Mouse (Mus musculus) lung, postnatal 4 days (tissue): ENCODE data around the gene Htr1d.

Experiments used
- DNase-seq, 2 experiments: peaks; one replicate each; pipeline ENCODE4 v3.0.0; 2021

Gene Htr1d

DNA sequence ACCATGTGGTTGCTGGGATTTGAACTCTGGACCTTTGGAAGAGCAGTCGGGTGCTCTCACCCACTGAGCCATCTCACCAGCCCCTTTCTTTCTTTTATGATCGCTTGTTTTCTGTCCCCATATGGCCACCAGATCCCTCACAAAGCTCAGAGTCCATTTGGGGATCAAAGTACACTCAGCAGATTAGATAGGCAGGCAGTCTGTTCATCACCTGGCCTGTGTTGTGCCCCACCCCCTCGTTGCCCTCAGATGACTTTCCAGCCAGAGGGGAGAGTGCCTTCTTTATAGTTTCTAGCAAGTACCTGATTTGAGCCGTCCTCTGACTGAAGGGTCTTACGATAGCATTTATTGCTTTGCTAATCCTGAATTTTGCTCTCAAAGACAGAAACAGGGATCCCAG is 29.5 kb downstream of the Htr1d start:
- no peak for DNase-seq

DNA sequence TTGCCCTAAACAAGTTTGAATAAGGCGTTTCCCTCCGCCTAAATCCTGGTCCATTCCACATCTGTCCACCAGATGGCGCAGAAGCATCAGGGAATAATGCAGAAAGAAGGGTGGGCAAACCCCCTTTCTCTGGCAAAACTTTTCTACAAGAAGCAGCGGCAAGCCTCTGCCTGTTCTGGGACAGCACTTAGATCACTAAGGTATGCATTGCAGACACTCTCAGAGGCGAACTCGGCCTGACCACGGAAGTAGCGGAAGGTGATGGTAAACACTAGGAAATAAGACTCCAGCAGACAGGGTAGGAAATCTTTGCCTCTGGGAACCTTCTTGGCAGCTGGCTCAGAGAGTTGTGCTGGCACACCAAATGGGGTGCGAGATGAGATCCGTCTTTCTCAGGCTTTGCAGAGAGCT is 31.5 kb downstream of the Htr1d start:
- peak; percentile 74 to 88 for DNase-seq

DNA sequence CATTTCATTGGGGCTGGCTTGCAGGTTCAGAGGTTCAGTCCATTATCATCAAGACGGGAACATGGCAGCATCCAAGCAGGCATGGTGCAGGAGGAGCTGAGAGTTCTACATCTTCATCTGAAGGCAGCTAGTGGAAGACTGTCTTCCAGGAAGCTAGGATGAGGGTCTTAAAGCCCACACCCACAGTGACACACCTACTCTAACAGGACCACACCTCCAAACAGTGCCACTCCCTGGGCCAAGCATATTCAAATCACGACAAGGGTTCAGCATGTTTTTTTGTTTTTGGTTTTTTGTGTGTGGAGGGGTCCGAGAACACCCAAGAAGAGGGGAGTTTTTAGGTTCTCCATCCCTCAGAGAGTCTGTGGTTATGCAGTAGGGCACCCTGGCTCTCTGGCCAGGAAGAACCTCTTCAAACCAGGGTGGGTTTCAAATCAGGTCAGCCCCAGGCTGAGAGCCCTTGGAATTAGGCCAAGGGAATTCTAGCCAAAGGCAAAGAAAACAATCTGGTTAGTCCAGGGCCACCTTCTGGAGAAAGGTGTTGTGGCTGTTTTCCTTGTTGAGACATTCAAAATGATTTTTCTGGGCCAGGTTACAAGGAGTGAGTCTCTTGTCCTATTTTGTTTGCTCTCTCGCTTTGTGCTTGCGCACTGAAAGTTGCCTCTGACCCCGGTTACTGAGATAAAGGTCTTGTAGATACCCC is 33.3 kb downstream of the Htr1d start:
- DNase-seq: no peak

DNA sequence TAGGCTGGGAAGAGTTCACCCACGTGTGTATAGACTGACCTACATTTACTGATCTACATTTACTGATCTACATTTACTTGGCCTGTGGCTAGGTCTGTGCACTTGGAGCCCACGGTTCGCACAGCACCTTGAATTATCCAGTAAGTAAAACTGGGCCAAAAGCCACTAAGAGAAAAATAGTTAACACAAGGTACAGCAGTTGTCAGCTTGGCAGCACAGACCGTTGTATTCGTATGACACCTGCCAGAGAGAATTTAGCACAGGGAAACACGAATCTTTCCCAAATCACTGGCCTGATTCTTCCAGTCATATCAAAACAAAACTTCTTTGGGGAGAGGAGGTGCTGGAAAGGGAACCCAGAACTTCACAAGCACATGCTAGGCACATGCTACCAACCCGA is 35.0 kb downstream of the Htr1d start:
- no peak for DNase-seq

DNA sequence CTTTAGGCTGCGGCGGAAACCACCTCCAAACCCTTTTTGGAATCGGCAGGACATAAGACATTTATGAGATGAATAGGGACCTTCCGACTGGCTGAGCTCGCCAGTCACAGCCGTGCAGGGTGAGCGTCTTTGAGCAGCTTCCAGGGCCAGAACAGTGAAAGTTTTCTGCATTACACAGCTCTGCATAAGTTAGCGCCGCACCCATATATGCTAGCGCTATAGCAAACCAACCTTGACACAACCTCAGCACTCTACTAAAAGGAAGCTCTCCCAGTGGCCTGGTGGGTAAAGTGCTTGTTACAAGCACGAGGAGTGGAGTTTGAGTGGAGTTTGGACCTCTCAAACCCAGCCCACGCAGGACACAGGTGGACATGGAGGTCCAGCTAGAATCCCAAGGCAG is 35.9 kb downstream of the Htr1d start:
- no peak for DNase-seq

DNA sequence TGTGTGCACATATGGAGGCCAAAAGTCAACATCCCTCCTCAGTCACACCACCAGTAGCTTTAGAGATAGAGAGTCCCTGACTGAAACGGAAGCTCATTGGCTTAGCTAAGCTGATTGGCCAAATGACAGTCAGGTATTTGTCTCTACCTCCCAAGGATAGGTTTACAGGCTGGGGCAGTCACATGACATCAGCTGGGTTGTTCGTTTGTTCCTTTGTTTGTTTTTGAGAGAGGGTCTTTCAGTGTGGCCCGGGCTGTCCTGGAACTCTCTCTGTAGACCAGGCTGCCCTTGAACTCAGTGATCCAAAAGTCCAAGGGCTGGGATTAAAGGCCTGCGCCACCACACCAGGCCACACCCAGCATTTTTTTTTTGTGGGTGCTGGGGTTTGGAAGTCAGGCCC is 37.9 kb downstream of the Htr1d start:
- no peak for DNase-seq

DNA sequence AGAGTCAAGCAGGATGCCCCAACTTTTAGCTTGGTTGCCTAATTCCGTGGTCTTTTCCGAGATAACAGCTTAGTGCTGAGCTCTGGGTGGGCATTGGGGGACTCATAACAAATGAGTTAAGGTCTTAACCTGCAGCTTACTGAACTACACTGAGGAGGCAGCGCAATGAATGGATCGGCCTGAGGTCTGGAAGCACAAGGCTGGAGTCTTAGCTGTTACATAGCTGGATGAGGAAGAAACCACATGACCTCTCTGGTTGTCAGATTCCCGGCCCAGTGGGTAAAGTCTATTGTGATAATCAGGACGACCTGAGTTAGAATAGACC is 38.4 kb downstream of the Htr1d start:
- no peak for DNase-seq

DNA sequence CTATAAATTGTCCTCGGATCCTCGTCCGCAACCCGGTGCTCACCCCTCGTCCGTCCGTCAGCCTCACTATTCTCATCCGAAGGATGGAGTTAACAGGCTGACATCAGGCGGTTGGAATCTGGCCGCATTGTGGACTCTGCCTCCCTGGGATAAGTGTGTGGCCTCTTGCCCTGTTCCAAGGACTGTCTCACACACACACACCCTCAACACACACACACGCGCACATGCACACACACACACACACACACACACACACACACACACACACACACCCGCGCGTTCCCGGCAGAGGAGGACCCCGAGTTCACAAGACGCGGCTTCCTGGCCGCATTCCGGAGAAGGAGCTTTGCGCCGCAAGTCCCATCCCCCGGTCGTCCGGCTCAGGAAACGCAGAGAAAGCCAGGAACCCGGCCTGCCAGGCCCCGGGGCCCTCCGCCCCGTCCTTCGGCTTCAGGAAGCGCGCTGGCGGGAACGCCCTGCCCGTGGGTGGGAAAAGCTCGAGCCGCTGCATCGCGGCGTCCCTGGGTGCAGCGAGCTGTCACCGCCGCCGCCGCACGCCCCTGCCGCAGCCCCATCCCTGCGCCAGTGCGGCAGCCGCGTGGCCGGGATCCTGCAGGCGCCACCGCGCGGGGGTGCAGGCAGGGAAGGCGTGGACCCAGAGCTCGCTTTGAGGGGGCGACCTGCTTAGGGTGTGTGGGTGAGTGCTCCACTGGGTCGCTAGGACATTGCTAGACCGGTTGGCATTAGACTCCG is 38.9 kb downstream of the Htr1d start, which contains the start of gene 6030445D17Rik:
6030445D17Rik (plus strand) TSS at position 165 of the 753 bp plus-strand sequence.
- DNase-seq: peak; percentile 89 to 93

DNA sequence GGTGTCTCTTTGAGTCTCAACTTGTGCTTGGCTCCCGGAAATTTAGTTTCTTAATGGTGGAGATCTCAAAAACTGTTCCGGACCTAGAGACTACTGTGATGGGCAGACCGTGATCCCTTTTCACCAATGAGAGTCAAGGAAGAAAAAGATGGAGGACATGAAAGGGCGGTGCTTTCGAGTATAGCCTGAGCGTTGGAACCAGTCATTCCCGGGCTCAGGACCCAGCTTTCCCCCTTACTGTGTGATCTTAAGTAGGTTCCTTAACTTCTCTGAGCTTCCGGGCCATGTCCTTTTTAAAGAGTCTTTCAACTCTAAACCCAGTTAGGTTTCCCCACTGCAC is 39.5 kb downstream of the Htr1d start:
- DNase-seq: peak in 1 of 2 experiments; percentile 38

DNA sequence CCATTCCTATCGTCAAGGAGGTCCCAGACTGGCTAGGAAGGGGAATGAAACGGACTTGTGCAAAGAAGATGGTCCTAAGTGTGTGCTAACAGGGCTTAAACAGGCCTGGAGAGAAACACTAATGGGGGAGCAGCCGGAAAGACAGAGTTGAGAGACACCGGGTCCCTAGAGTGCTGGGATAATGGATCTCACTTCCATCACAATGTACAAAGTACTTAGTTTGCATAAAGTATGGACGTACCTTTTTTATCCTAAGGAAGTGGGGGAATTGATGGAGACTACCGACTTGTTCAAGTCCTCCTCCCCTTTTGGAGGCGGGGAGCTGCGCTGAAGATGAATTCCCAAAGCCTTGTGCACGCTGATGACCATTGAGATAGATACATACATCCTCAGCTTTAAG is 40.1 kb downstream of the Htr1d start:
- DNase-seq: no peak

DNA sequence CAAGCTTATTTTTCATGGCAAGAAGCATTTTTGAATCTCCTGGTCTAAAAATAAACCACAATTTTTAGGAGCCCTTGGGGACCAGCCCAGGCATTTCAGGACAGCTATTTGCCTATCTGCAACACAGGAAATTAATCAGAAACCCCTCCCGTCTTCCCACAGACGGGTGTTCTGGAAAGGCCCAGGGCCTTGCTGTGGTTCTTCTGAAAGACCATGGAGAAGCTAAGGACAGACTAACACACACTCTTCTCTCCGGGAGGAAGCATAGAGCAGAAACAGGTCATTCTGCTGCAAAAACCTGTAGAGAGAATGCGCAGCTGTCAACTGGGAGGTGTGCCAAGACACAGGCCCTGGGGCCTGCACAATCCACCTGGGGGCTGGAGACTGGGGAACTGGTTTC is 42.9 kb downstream of the Htr1d start:
- no peak for DNase-seq

DNA sequence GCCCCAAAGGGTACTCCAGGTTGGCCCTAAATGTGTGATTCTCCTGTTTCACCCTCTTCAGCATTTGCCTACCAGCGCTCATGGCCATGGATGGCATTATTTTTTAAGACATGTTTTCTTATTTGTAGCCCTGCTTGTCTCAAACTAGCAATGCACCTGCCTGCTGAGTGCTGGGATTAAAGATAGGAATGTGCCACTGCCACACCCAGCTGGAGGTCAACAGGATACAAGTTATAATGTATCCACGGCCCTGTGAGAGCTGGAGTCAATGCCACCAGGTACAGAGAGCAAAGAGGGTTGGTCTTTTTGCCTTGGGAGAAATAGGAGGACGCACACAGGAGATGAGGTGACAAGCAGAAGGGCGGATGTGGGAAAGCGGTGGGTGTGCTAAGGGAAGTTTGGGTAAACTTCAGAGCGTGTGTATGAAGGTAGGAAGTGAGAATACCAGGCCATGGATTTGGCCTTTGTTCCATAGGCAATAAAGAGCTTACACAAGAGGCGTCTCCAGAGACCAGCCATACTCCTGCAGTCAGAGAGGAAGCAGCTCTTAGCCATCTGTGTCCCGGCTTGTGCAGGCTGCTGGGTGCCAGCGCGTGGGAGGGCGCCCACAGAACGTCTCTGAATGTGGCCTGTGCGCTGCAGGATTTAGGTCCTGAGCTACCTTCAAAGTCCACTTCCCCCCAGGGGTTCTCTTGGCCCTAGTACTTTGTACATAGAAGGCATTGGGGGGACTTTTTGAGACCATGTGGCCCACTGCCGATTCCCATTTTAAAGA is 45.4 kb downstream of the Htr1d start:
- peak; percentile 42 to 53 for DNase-seq

DNA sequence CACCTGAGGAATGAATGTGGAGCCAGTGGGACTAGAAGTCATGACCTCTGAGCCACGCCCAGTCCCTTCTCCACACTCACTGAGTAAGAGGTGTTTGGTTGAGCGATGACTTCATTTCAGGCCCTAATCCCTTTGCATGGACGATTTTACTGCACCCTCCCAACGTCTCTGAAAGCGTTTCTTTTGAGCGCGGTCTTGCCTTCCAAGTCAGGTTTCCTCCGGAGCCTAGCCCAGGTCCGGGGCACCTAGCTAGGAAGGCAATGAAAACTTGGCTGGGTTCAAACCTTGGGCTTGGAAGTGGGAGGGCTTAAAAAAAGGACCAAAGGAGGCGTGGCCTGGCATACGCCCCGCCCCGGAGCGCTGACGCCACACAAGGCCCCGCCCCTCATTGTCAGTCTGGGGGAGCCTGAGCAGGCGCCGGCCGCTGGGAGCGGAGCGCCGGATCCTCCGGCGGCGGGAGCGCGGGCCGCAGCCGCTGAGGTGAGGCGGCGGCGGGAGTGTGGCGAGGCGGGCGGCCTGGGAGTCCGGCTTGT is 46.1 kb downstream of the Htr1d start, which contains the start of gene Luzp1:
Luzp1 (plus strand) TSS at position 391 of the 533 bp plus-strand sequence.
- peak; percentile 94 to 95 for DNase-seq

DNA sequence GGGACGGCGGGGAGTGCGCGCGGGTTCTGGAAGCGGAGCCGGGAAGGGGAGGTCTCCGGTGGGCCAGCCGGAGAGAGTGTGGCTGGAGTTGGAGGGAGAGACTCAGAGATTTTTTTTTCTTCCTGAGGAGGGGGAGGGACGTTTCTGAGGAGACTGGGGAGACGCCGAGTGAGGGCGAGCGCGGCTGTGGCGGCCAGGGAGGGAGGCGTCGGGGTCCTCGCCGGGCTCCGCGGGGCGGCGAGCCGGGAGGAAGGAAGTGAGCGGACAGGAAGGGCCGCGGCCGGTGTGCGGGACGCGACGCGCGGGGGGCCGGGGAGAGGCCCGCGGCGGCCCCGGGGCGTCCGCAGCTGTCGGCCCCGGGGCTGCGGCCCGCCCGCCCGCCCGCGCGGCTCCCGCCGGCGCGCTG is 46.6 kb downstream of the Htr1d start:
- DNase-seq: peak in 1 of 2 experiments; percentile 81

DNA sequence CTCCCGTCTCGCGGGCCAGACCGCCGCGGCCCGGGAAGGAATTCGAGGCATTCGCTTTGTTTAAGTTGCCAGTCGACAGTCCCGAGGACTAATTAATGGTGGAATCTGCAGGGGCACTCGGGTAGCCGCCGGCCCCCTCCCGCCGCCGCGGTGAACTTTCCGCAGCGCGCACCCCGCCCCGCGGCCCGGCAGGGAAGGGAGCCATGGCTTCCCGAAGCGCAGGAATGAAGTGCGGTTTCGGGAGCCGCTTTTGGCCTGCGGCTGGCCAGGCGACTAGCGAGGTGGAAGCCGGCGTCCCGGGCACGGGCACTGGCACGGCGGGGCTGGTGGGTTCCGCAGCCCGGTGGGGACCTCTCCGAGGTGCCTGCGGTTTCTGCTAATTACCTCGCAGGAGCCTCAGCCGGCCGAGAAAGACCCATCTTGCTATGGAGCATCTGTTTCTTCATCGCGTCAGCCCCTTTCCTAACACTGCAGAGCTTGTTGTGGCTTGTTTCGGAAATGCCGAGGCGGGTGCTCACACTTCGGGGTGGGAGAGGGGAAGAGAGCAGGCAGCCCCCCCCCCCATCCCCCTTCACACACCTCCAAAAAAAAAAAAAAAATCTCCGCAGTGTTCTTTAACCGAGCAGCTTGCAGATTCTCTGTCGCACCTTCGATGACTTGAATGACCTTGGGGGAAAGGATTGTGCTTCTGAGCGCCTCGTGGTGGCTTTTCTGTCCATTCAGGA is 47.2 kb downstream of the Htr1d start:
- DNase-seq: peak; percentile 64 to 70

DNA sequence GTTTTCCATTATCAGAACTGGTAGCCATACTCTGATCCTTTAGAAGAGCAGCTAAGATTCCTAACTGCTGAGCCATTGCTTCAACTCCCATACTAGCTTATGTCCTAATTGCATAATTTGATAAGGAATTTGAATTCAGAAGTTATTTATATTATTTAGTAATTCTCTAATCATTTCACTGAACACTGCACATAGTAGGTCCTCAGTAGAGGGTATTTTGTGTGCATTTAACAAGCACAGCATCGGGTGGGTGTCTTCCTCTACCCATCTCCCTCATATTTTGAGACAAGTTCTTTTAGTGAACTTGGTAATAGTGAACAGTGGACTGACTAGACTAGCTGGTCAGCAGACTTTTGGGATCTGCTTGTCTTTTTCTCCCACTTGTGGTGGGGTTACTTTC is 53.4 kb downstream of the Htr1d start:
- DNase-seq: no peak

DNA sequence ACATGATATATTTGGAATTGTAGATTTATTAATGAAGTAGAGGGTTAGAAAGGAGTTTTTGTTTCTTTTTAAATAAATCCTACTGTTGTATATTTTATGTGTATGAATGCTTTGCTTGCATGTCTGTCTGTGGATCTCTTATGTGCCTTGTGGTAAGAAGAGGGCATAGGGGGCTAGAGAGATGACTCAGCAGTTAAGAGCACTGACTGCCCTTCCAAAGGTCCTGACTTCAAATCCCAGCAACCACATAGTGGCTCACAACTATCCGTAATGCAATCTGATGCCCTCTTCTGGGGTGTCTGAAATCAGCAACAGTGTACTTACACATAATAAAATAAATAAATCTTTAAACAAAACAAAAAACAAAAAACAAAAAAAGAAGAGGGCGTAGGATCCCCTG is 63.2 kb downstream of the Htr1d start:
- DNase-seq: no peak
